Mouse (Mus musculus) myocyte (in vitro differentiated cells): ENCODE results near the gene Itgae. TPM values are rescaled to one million over a fixed set of nuclear protein-coding genes. Genes with fewer than 3 reads are reported as not detected.

Experiments
- H3K27me3 ChIP-seq: one replicate; pipeline ENCODE4 v1.6.1; 2011; ENCODE audit not compliant: control insufficient read depth, insufficient read depth, insufficient read length
- H3K36me3 ChIP-seq: one replicate; pipeline ENCODE4 v1.6.1; 2011; ENCODE audit not compliant: control insufficient read depth, insufficient read depth
- H3K4me2 ChIP-seq: one replicate; pipeline ENCODE4 v1.6.1; 2011; ENCODE audit warnings: low read depth, control low read depth
- H3K4me3 ChIP-seq: one replicate; pipeline ENCODE4 v1.5.1; 2011; ENCODE audit warnings: mild to moderate bottlenecking, control low read depth, moderate library complexity
- H3K79me2 ChIP-seq: one replicate; pipeline ENCODE4 v1.6.1; 2011; ENCODE audit not compliant: control insufficient read depth, insufficient read depth
- H3ac ChIP-seq: one replicate; pipeline ENCODE4 v1.6.1; 2011; ENCODE audit not compliant: control insufficient read depth, insufficient read length
- CEBPB ChIP-seq: IDR thresholded peaks from 2 replicates; pipeline ENCODE4 v1.6.1; 2011; ENCODE audit warnings: mild to moderate bottlenecking, moderate library complexity; ENCODE audit not compliant: poor library complexity, insufficient read depth, severe bottlenecking
- E2F4 ChIP-seq: IDR thresholded peaks from one replicate; pipeline ENCODE4 v1.6.1; 2011; ENCODE audit warnings: mild to moderate bottlenecking, control low read depth, moderate library complexity; ENCODE audit not compliant: insufficient read depth
- MAX ChIP-seq: IDR thresholded peaks from one replicate; pipeline ENCODE4 v1.6.1; 2011; ENCODE audit warnings: low read depth, mild to moderate bottlenecking, control low read depth
- MYOD1 ChIP-seq, 3 experiments: IDR thresholded peaks; one replicate each; pipeline ENCODE4 v1.6.1; 2011; ENCODE audit warnings: control low read depth in 2 of 3, low read depth in 2 of 3, mild to moderate bottlenecking in 2 of 3, moderate library complexity in 1 of 3; ENCODE audit not compliant: insufficient read length in 2 of 3, control insufficient read depth in 1 of 3
- MYOG ChIP-seq, 3 experiments: IDR thresholded peaks; one replicate each; pipeline ENCODE4 v1.6.1; 2011; ENCODE audit warnings: control low read depth in 2 of 3, low read depth in 2 of 3, mild to moderate bottlenecking in 2 of 3; ENCODE audit not compliant: insufficient read length in 2 of 3, control insufficient read depth in 1 of 3, insufficient read depth in 1 of 3
- POLR2A ChIP-seq: IDR thresholded peaks from one replicate; pipeline ENCODE4 v1.6.1; 2011; ENCODE audit warnings: low read depth, mild to moderate bottlenecking, control low read depth, moderate library complexity; ENCODE audit not compliant: insufficient read length
- POLR2AphosphoS2 ChIP-seq: IDR thresholded peaks from one replicate; pipeline ENCODE4 v1.6.1; 2011; ENCODE audit warnings: low read depth, control low read depth; ENCODE audit not compliant: insufficient read length
- REST ChIP-seq: IDR thresholded peaks from one replicate; pipeline ENCODE4 v1.6.1; 2011; ENCODE audit warnings: mild to moderate bottlenecking, control low read depth, moderate library complexity; ENCODE audit not compliant: insufficient read depth, insufficient read length
- SRF ChIP-seq: IDR thresholded peaks from one replicate; pipeline ENCODE4 v1.6.1; 2011; ENCODE audit warnings: low read depth; ENCODE audit not compliant: control insufficient read depth, insufficient read length
- TCF12 ChIP-seq: IDR thresholded peaks from one replicate; pipeline ENCODE4 v1.6.1; 2011; ENCODE audit warnings: mild to moderate bottlenecking, control low read depth; ENCODE audit not compliant: poor library complexity, insufficient read depth, severe bottlenecking
- TCF3 ChIP-seq: IDR thresholded peaks from one replicate; pipeline ENCODE4 v1.6.1; 2011; ENCODE audit warnings: low read depth, control low read depth; ENCODE audit not compliant: insufficient read length
- USF1 ChIP-seq: IDR thresholded peaks from one replicate; pipeline ENCODE4 v1.6.1; 2011; ENCODE audit warnings: low read depth, mild to moderate bottlenecking, control low read depth, moderate library complexity
- polyA plus RNA-seq: library from polyadenylated mRNA; unstranded; fragments of >200 nt; fragmentation: generic; extraction: Trizol; gene quantifications from one replicate; pipeline ENCODE4 v1.2.1, GENCODE M21; 2012; ENCODE audit warnings: missing spikeins

Gene Itgae
- polyA plus RNA-seq, 1 experiment: 0.06 TPM

DNA sequence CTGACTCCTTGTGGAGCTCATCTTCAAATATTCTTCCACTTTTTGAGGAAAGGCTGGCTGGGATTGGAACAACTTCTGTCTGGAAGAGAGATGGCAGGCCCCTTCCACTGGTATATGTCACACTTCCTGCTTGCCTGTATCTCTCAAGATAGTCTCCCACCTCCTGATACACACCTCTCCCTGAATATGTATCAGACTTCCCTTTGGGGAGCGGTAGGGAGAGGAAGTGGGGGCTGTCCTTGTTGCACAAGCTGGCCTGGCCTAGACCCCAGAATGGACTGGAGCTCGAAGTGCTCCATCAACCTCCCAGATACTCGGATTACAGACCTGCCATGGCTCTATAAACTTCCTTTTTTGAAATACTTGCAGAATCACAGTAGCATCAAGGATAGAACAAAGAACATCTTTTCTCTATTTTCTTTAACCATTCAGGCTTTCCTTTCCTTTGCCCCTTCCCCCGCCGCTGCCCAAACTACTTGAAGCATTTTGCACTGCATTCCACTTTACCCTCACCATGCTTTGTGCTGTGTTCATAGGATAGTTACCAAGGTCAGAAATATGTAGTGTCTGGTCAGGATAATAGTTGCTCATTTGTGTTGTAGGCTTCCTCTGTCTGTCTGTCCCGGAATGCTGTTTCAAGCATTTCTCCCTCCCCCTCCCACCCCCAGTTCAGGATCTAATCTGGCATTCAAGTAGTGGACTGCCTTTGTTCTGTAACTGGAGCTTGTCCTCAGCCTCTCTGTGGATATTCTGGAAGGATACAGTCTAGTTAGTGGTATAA is 2.5 kb upstream of the Itgae start:
- peaks cover 9% of the 10 kb centered on the region for H3K36me3 ChIP-seq
- H3K79me2 ChIP-seq: no peaks in the 10 kb centered on the region
- H3K4me3 ChIP-seq: no peak overlapping the region
- H3K4me2 ChIP-seq: no peak overlapping the region
- H3K27me3 ChIP-seq: no peaks in the 10 kb centered on the region
- no peak overlapping the region for H3ac ChIP-seq
- TF ChIP-seq MYOD1 (IDR thresholded peaks at IDR 0.05; ENCODE audit: control insufficient read depth in 1 of 3, insufficient read length in 2 of 3, low read depth in 2 of 3): no peak
- no peak for TF ChIP-seq TCF12
- TF ChIP-seq REST: no peak
- no peak for TF ChIP-seq MYOG (IDR thresholded peaks at IDR 0.05; ENCODE audit: control insufficient read depth in 1 of 3, insufficient read depth in 1 of 3, insufficient read length in 2 of 3, low read depth in 2 of 3)
- TF ChIP-seq E2F4: no peak
- no peak for TF ChIP-seq USF1
- no peak for TF ChIP-seq SRF
- no peak for TF ChIP-seq CEBPB
- TF ChIP-seq POLR2AphosphoS2: no peak
- TF ChIP-seq POLR2A: no peak

DNA sequence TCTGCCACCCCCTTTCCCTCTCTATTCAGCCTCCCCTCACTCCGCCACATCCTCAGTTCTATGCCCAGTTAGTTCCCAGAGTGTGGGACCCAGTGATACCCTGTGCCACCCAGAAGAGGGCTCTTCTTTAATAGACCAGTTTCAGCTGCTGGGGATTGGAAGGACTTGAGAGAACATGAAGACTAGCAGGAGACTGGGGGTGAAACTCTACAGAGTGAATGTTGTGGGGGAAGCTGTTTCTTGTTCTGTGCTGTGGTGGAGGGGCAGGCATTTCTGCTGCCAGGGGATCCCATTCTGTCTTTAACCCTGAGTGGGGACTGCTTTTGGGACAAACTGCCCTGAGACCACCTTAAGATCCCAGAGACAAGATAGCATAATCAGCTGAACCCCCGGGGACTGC is 443 bp downstream of the Itgae start:
- Histone ChIP-seq H3K36me3 (peaks cover 3% of the 10 kb centered on the region), H3K79me2 (no peaks in the 10 kb centered on the region), H3ac (no peak overlapping the region), H3K4me3 (no peak overlapping the region), H3K27me3 (no peaks in the 10 kb centered on the region), H3K4me2 (no peak overlapping the region)
- TF ChIP-seq POLR2A (no peak), USF1 (no peak), CEBPB (no peak), MAX (no peak), E2F4 (no peak), TCF3 (no peak), MYOG (IDR thresholded peaks at IDR 0.05; ENCODE audit: control insufficient read depth in 1 of 3, insufficient read depth in 1 of 3, insufficient read length in 2 of 3, low read depth in 2 of 3) (no peak), POLR2AphosphoS2 (no peak), REST (no peak), SRF (no peak), TCF12 (no peak), MYOD1 (IDR thresholded peaks at IDR 0.05; ENCODE audit: control insufficient read depth in 1 of 3, insufficient read length in 2 of 3, low read depth in 2 of 3) (no peak)

DNA sequence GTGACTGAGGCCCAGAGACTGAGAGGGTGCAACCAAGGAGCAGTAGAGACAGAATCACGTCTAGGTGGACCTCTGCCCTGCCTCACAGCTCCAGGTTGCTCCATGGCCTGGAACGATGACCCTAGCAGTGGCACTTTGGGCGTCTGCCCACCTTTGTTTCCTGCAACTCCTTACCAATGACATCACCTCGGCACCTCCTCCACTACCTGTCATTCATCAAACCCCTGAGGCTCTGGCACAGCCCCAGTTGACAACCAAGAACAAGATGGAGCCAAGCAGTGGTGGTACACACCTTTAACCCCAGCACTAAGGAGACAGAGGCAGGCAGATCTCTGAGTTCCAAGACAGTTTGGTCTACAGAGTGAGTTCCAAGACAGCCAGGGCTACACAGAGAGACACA is 1.7 kb downstream of the Itgae start:
- Histone ChIP-seq H3ac (no peak overlapping the region), H3K4me2 (no peak overlapping the region), H3K27me3 (no peaks in the 10 kb centered on the region), H3K79me2 (no peaks in the 10 kb centered on the region), H3K4me3 (no peak overlapping the region), H3K36me3 (no peaks in the 10 kb centered on the region)
- TF ChIP-seq POLR2AphosphoS2 (no peak), E2F4 (no peak), SRF (no peak), USF1 (no peak), MYOG (IDR thresholded peaks at IDR 0.05; ENCODE audit: control insufficient read depth in 1 of 3, insufficient read depth in 1 of 3, insufficient read length in 2 of 3, low read depth in 2 of 3) (no peak)

DNA sequence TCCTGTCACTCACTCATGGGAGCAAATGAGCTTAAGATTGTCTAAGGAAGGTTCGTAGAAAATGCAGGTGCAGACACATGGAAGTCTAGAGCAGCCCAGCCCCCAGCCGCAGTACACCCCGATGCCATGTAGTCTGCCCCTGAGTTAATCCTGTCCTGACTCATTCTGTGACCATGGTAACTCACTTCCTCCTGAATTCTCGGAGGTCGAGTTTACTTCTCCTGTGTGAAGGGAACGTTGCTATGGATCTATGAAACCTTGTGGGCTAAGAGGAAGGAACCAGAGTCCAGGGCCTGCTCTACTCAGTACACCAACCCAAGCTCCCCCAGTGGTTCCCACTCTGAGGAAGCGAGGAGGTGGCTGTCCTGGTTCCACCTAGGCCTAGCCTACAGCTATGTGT is 2.5 kb downstream of the Itgae start:
- H3K4me2 ChIP-seq: no peak overlapping the region
- H3ac ChIP-seq: no peak overlapping the region
- TF ChIP-seq USF1 (no peak), POLR2AphosphoS2 (no peak), SRF (no peak), TCF12 (no peak), E2F4 (no peak), CEBPB (no peak), MYOG (IDR thresholded peaks at IDR 0.05; ENCODE audit: control insufficient read depth in 1 of 3, insufficient read depth in 1 of 3, insufficient read length in 2 of 3, low read depth in 2 of 3) (no peak), REST (no peak)
- H3K4me3 ChIP-seq: no peak overlapping the region
- no peaks in the 10 kb centered on the region for H3K79me2 ChIP-seq
- no peaks in the 10 kb centered on the region for H3K27me3 ChIP-seq
- H3K36me3 ChIP-seq: no peaks in the 10 kb centered on the region

DNA sequence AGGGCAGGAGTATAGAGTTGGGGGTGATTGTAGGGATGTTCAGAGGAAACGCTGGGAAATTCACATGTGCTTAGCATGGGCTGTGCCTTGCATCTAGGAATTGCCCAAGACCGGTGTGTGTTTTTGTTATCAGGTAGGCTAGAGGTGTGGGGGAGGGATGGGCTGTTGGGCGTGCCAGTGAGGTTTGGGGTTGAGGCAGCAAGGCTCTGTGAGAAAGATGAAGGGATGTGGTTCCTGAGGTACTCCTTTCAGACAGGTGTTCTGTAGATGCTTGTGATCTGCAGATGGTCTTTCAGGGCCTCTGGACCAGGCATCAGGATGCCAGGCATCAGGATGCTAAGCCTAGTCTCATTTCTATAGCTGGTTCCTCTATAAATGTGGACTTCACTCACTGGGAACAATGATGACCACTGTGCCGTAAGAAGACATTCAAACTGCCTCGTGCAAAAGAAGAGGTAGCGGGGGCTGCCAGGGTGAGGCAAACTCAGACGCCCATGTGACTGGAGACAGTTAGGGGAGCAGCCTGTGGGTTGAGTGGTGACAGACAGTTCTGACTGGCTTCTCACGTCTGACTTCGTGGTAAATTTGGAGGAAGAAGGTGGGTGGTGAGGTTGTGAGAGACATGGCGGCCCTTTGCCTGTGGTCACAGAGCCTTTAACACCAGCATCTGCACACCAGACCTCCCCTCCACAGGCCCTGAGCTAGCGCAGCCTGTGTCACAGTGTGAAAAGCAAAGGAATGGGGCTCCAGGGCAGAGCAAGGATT is 4.0 kb downstream of the Itgae start:
- TF ChIP-seq MYOD1 (IDR thresholded peaks at IDR 0.05; ENCODE audit: control insufficient read depth in 1 of 3, insufficient read length in 2 of 3, low read depth in 2 of 3) (no peak), POLR2A (no peak), TCF12 (no peak), REST (no peak)
- no peak overlapping the region for H3ac ChIP-seq
- no peaks in the 10 kb centered on the region for H3K27me3 ChIP-seq
- no peak overlapping the region for H3K4me2 ChIP-seq
- H3K36me3 ChIP-seq: no peaks in the 10 kb centered on the region
- H3K79me2 ChIP-seq: no peaks in the 10 kb centered on the region
- no peak overlapping the region for H3K4me3 ChIP-seq
